Mouse (Mus musculus) lung, postnatal 0 days (tissue): Measurements from ENCODE around the gene Ap2a1. TPM values are rescaled to one million over a fixed set of nuclear protein-coding genes. Genes with fewer than 3 reads are reported as not detected.

Source experiments
- ATAC-seq: fragments of 200-750 bp; cut with Nextera tagmentation; 2 replicates; pipeline ENCODE4 v1.8.0; 2017; ENCODE audit warnings: moderate library complexity
- DNase-seq: peaks from one replicate; pipeline ENCODE4 v3.0.0-alpha.2; 2016; ENCODE audit warnings: low spot score
- H3K27ac ChIP-seq: fragments of 300-500 bp; sonication (generic); 2 replicates; pipeline ENCODE4 v1.5.1; 2014; ENCODE audit warnings: antibody characterized with exemption, mild to moderate bottlenecking, low read length, mixed read lengths
- H3K27me3 ChIP-seq: fragments of 300-500 bp; sonication (generic); replicated peaks from 2 replicates; pipeline ENCODE4 v1.6.1; 2014; ENCODE audit warnings: low read length, mixed read lengths; ENCODE audit not compliant: insufficient read depth
- H3K36me3 ChIP-seq: fragments of 300-500 bp; sonication (generic); 2 replicates; pipeline ENCODE4 v1.6.1; 2014; ENCODE audit warnings: low read length, mixed read lengths; ENCODE audit not compliant: insufficient read depth
- H3K4me1 ChIP-seq: fragments of 300-500 bp; sonication (generic); 2 replicates; pipeline ENCODE4 v1.6.1; 2014; ENCODE audit warnings: antibody characterized with exemption, low read depth, low read length, mixed read lengths; ENCODE audit not compliant: insufficient read depth
- H3K4me2 ChIP-seq: fragments of 300-500 bp; sonication (generic); replicated peaks from 2 replicates; pipeline ENCODE4 v1.6.1; 2014; ENCODE audit warnings: low read depth, mild to moderate bottlenecking, low read length, moderate library complexity, mixed read lengths
- H3K4me3 ChIP-seq: fragments of 300-500 bp; sonication (generic); 2 replicates; pipeline ENCODE4 v1.5.1; 2014; ENCODE audit warnings: low read depth, low read length
- H3K9ac ChIP-seq: fragments of 300-500 bp; sonication (generic); replicated peaks from 2 replicates; pipeline ENCODE4 v1.6.1; 2014; ENCODE audit warnings: low read depth, mild to moderate bottlenecking
- H3K9me3 ChIP-seq: fragments of 300-500 bp; sonication (generic); 2 replicates; pipeline ENCODE4 v1.6.1; 2016; ENCODE audit warnings: low read length, mixed read lengths
- CTCF ChIP-seq: IDR thresholded peaks from 2 replicates; pipeline ENCODE4 v1.5.1; 2016; ENCODE audit warnings: antibody characterized with exemption, mild to moderate bottlenecking
- EP300 ChIP-seq: IDR thresholded peaks from 2 replicates; pipeline ENCODE4 v1.6.1; 2016; ENCODE audit warnings: antibody characterized with exemption, mild to moderate bottlenecking, control low read depth
- WGBS: fragments of 180-500 bp; shearing (Covaris S2); extraction: QIAGEN DNeasy Blood & Tissue Kit; methylation state at CpG from one replicate; pipeline ENCODE4 v1.1.7; 2014; 5-methylcytosine and 5-hydroxymethylcytosine counted together
- polyA plus RNA-seq: library from polyadenylated mRNA; unstranded; fragments of >200 nt; fragmentation: Nextera tagmentation; extraction: Ambion mirVana; gene quantifications from 2 replicates; pipeline ENCODE4 v1.2.1, GENCODE M21; 2015

Ap2a1 gene
- polyA plus RNA-seq = 36.1 and 39.4 TPM in 2 replicates

DNA sequence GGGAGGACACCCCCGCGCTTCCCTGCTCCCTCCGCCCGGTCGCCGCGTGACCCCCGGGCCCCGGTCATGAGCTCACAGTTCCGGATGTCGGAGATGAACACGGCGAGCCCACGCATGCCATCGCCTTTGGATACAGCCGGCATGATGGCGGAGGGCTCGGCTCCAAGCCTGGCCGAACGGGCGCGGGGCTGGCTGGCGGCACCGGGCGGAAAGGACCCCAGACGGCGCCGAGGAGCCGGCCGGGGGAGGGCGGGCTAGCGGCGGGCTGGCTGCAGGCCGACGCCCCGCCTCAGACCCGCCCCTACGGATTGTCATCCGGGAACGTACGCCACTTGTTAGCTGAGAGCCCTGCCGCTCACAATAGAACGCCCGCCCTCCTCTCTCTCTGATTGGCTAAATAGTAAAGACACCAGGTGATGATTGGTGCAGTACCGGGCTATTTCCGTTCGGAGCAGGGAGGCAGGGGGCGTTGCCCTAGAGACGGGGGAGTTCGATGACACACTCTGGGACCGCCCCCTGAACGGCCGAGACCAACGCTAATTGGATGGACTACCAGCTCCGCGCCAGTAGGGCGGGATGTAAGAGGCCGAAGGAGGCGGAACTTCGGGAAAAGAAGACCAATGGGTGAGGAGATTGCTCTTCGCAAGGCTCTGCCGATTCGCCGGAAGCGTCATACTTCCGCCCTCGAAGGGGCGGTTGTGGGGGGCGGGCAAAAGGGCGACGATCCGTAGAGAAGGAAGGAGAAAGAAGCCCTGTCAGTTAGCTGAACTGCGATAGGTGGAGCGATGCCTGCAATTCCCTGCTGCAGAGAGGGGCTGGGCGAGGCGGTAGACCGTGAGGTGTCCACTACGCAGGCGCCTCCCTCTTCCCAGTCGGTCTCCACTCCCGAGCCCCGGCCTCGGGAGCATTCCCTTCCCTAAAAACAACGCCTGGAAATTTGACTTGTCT lies at the start of gene Ap2a1:
Gene Ap2a1 (minus strand): TSS at position 293 of the 948 bp plus-strand sequence.
- DNase-seq (peak; percentile 100), ATAC-seq (peak; percentile 98)
- H3K4me2 ChIP-seq = peak within 1 kb of the TSS; percentile 65
- WGBS = 1% methylated on average over 71 of the region's 84 CpGs
- H3K27ac ChIP-seq = peak within 1 kb of the TSS; percentile 93
- H3K4me1 ChIP-seq = peaks cover 9% of the 10 kb centered on the region
- H3K36me3 ChIP-seq = no peaks in the 10 kb centered on the region
- TF ChIP-seq EP300 = peak; percentile 58; the same call in 1 of the 2 replicates
- peak; percentile 39 for TF ChIP-seq CTCF
- H3K4me3 ChIP-seq = peak within 1 kb of the TSS; percentile 83
- peak within 1 kb of the TSS; percentile 79 for H3K9ac ChIP-seq
- H3K9me3 ChIP-seq = no peaks in the 10 kb centered on the region
- H3K27me3 ChIP-seq = no peaks in the 10 kb centered on the region

DNA sequence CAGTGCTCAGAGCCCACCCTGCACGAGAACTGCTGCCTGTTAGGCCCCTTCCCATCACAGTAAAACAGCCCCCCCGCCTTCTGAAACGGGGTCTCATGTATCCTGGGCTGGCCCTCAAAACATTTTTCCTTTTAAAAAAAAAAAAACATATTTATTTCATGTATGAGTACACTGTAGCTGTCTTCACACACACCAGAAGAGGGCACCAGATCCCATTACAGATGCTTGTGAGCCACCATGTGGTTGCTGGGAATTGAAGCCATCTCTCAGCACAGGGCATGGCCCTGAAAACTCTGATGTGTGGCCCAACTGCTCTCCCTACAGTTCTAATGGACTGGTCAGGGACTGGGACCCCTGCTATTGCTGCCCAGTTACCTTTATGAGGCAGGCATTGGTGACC lies 49.0 kb upstream of the Ap2a1 start:
- H3K9me3 ChIP-seq = no peaks in the 10 kb centered on the region
- no peaks in the 10 kb centered on the region for H3K4me1 ChIP-seq
- ATAC-seq (no peak), DNase-seq (no peak)
- H3K4me2 ChIP-seq = no peak overlapping the region
- no peak overlapping the region for H3K4me3 ChIP-seq
- peaks cover 22% of the 10 kb centered on the region for H3K36me3 ChIP-seq
- no peak overlapping the region for H3K27ac ChIP-seq
- no peaks in the 10 kb centered on the region for H3K27me3 ChIP-seq
- no peak for TF ChIP-seq EP300
- no peak for TF ChIP-seq CTCF
- no peak overlapping the region for H3K9ac ChIP-seq
- WGBS = 76% methylated on average over 3 of the region's 3 CpGs

GRCm38 (mm10) chr7:44975117-44975419 lies 45.8 kb upstream of the Ap2a1 start:
- no peaks in the 10 kb centered on the region for H3K4me1 ChIP-seq
- no peaks in the 10 kb centered on the region for H3K27me3 ChIP-seq
- TF ChIP-seq CTCF (no peak), EP300 (no peak)
- H3K27ac ChIP-seq = no peak overlapping the region
- H3K4me2 ChIP-seq = peak overlapping the region; percentile 57; the same call in 1 of the 2 replicates
- no peak overlapping the region for H3K4me3 ChIP-seq
- WGBS = 11% methylated on average over 6 of the region's 6 CpGs
- DNase-seq (no peak), ATAC-seq (no peak)
- no peak overlapping the region for H3K9ac ChIP-seq
- no peaks in the 10 kb centered on the region for H3K9me3 ChIP-seq
- H3K36me3 ChIP-seq = peaks cover 11% of the 10 kb centered on the region

GRCm38 (mm10) chr7:44974383-44975116 lies 45.3 kb upstream of the Ap2a1 start, which contains the start of gene Cpt1c:
Cpt1c (minus strand) TSS chr7:44974851.
- DNase-seq (peak; percentile 88), ATAC-seq (peak; percentile 30)
- peaks cover 6% of the 10 kb centered on the region for H3K36me3 ChIP-seq
- WGBS = 4% methylated on average over 20 of the region's 22 CpGs
- H3K27me3 ChIP-seq = no peaks in the 10 kb centered on the region
- H3K27ac ChIP-seq = 0 out of 2 replicates have a peak within 1 kb of the TSS, but pooled peaks have one; percentile 26
- 0 out of 2 replicates have a peak, but pooled peaks have one; percentile 13 for TF ChIP-seq CTCF
- no peak for TF ChIP-seq EP300
- H3K9me3 ChIP-seq = no peaks in the 10 kb centered on the region
- peak within 1 kb of the TSS; percentile 57 for H3K4me2 ChIP-seq
- no peaks in the 10 kb centered on the region for H3K4me1 ChIP-seq
- H3K9ac ChIP-seq = no peak within 1 kb of the TSS
- peak within 1 kb of the TSS; percentile 30 for H3K4me3 ChIP-seq

GRCm38 (mm10) chr7:44973415-44974130 lies 44.3 kb upstream of the Ap2a1 start:
- DNase-seq = no peak
- Histone ChIP-seq H3K9ac (no peak overlapping the region), H3K4me3 (no peak overlapping the region)

More at GRCm38 (mm10) chr7:44973415-44974130, 44.3 kb upstream of the Ap2a1 start:
- WGBS = 38% methylated on average over 14 of the region's 14 CpGs
- Histone ChIP-seq H3K27me3 (no peaks in the 10 kb centered on the region), H3K4me1 (no peaks in the 10 kb centered on the region), H3K27ac (no peak overlapping the region), H3K9me3 (no peaks in the 10 kb centered on the region), H3K4me2 (peak overlapping the region; percentile 57; the same call in 1 of the 2 replicates), H3K36me3 (peaks cover 4% of the 10 kb centered on the region)
- TF ChIP-seq EP300 = no peak
- no peak for TF ChIP-seq CTCF
- ATAC-seq = no peak
